Mouse (Mus musculus): ENCODE measurements around the gene Zfp109.
A peak's percentile ranks its signal among the peaks of the same experiment; 100 is the strongest.
"Not testable (repeated sequence)": the region's sequence is repeated elsewhere in the genome, so short reads cannot be mapped to it uniquely, and the experiment has no call there.

The Zfp109 gene

GRCm38 (mm10) chr7:24237040-24237791 is at the start of gene Zfp109:
TSS of gene Zfp109 (minus strand) at chr7:24237560.
- peak; percentile 56 to 59 for DNase-seq (ENCODE audit: low spot score in 2 of 2)

GRCm38 (mm10) chr7:24286916-24287315 is 49.6 kb upstream of the Zfp109 start:
- no peak for DNase-seq (ENCODE audit: low spot score in 2 of 2)

- no peak for DNase-seq (ENCODE audit: low spot score in 2 of 2)
Measured at GRCm38 (mm10) chr7:24286090-24286489, 48.7 kb upstream of the Zfp109 start.

- no peak for DNase-seq (ENCODE audit: low spot score in 2 of 2)
Measured at GRCm38 (mm10) chr7:24280858-24281145, 43.4 kb upstream of the Zfp109 start.

GRCm38 (mm10) chr7:24280031-24280857 is 42.9 kb upstream of the Zfp109 start:
- DNase-seq (ENCODE audit: low spot score in 2 of 2), result no peak

GRCm38 (mm10) chr7:24278771-24279170 is 41.4 kb upstream of the Zfp109 start:
- not testable (repeated sequence) for DNase-seq (ENCODE audit: low spot score in 2 of 2)

- no peak for DNase-seq (ENCODE audit: low spot score in 2 of 2)
Measured at GRCm38 (mm10) chr7:24274456-24274855, 37.1 kb upstream of the Zfp109 start.

- DNase-seq (ENCODE audit: low spot score in 2 of 2), result no peak
Measured at GRCm38 (mm10) chr7:24271191-24271590, 33.8 kb upstream of the Zfp109 start.

GRCm38 (mm10) chr7:24270288-24270672 is 32.9 kb upstream of the Zfp109 start, which contains the start of gene Zfp93:
TSS of gene Zfp93 (plus strand) at chr7:24270420.
- peak; percentile 64 to 73 for DNase-seq (ENCODE audit: low spot score in 2 of 2)

- DNase-seq (ENCODE audit: low spot score in 2 of 2), result no peak
Measured at GRCm38 (mm10) chr7:24269667-24270287, 32.4 kb upstream of the Zfp109 start.

- DNase-seq (ENCODE audit: low spot score in 2 of 2), result no peak
Measured at GRCm38 (mm10) chr7:24269256-24269655, 31.9 kb upstream of the Zfp109 start.

- DNase-seq (ENCODE audit: low spot score in 2 of 2), result no peak
Measured at GRCm38 (mm10) chr7:24268176-24269155, 31.1 kb upstream of the Zfp109 start.

- no peak for DNase-seq (ENCODE audit: low spot score in 2 of 2)
Measured at GRCm38 (mm10) chr7:24260000-24260312, 22.6 kb upstream of the Zfp109 start.

GRCm38 (mm10) chr7:24259306-24259999 is 22.1 kb upstream of the Zfp109 start:
- no peak for DNase-seq (ENCODE audit: low spot score in 2 of 2)

- peak; percentile 80 to 85 for DNase-seq (ENCODE audit: low spot score in 2 of 2)
Measured at GRCm38 (mm10) chr7:24254633-24255474, 17.5 kb upstream of the Zfp109 start, which contains the start of gene Zfp108. TSS of gene Zfp108 (plus strand) at chr7:24254794.

GRCm38 (mm10) chr7:24253779-24254615 is 16.6 kb upstream of the Zfp109 start:
- peak in 1 of 2 experiments; percentile 1 for DNase-seq (ENCODE audit: low spot score in 2 of 2)

- no peak for DNase-seq (ENCODE audit: low spot score in 2 of 2)
Measured at GRCm38 (mm10) chr7:24211343-24211742, 26.0 kb downstream of the Zfp109 start, which contains the start of gene Zfp111. TSS of gene Zfp111 (minus strand) at chr7:24211443.

GRCm38 (mm10) chr7:24210296-24210695 is 27.1 kb downstream of the Zfp109 start:
- DNase-seq (ENCODE audit: low spot score in 2 of 2), result no peak
